13 mouse cellular contexts compared by ENCODE assay signal in genomic region chr8:128417956-128418796, GRCm38 (mm10). TPM values are rescaled to one million over a fixed set of nuclear protein-coding genes. Genes with fewer than 3 reads are reported as not detected.
DNase-seq lines count a peak whose midpoint lies in the region; ATAC-seq lines count a peak whose summit lies in the region.
"Had no signal": no experiment of that assay in that cellular context is flagged by ENCODE, and none has a peak within 500 bp of the region (broad histone marks: within the 10 kb centered on the region; RNA-seq: fewer than 3 reads in every experiment).

No protein-coding gene starts in this region.

- H3K36me3 ChIP-seq in forebrain, embryonic 12.5 days (replicated peaks), result no peaks in the 10 kb centered on the region
- no peaks in the 10 kb centered on the region for H3K36me3 ChIP-seq in forebrain, embryonic 10.5 days (replicated peaks)
- H3K36me3 ChIP-seq in neural tube, embryonic 13.5 days, result 0 out of 2 replicates have a peak, but pooled peaks cover 13% of the 10 kb centered on the region
- H3K36me3 ChIP-seq in neural tube, embryonic 15.5 days, result peaks cover 8% of the 10 kb centered on the region
- peaks cover 5% of the 10 kb centered on the region; the same call in 1 of the 2 replicates for H3K36me3 ChIP-seq in hindbrain, embryonic 13.5 days
- H3K36me3 ChIP-seq in liver, embryonic 11.5 days (ENCODE audit: control insufficient read depth, insufficient read depth, low read length), result no peaks in the 10 kb centered on the region
- H3K36me3 ChIP-seq: liver, embryonic 12.5 days had no signal

- no peaks in the 10 kb centered on the region for H3K27me3 ChIP-seq in forebrain, embryonic 12.5 days
- no peaks in the 10 kb centered on the region; the same call in 1 of the 2 replicates for H3K27me3 ChIP-seq in forebrain, embryonic 10.5 days (ENCODE audit: poor library complexity, severe bottlenecking)
- H3K27me3 ChIP-seq in neural tube, embryonic 13.5 days, result no peaks in the 10 kb centered on the region
- H3K27me3 ChIP-seq in neural tube, embryonic 15.5 days (replicated peaks), result no peaks in the 10 kb centered on the region
- no peaks in the 10 kb centered on the region for H3K27me3 ChIP-seq in hindbrain, embryonic 13.5 days
- H3K27me3 ChIP-seq in liver, embryonic 11.5 days (replicated peaks; ENCODE audit: control insufficient read depth, insufficient read depth, low read length), result no peaks in the 10 kb centered on the region
- H3K27me3 ChIP-seq: liver, embryonic 12.5 days had no signal

- DNase-seq in forebrain, embryonic 10.5 days (ENCODE audit: extremely low spot score, low spot score), result no peak
- peak; percentile 39 for DNase-seq in retina, embryonic 14.5 days (ENCODE audit: low spot score)
- no peak for DNase-seq in liver, embryonic 11.5 days (ENCODE audit: low spot score)
- no peak for DNase-seq in lung, postnatal 36 days
- DNase-seq: cerebellum, adult 9-11 months; kidney, adult 8-10 months; lung, postnatal 10 days; spleen, adult 18-20 months had no signal

- WGBS in forebrain, embryonic 12.5 days, result 39% methylated on average over 10 of the region's 10 CpGs
- WGBS in forebrain, embryonic 10.5 days, result 75% methylated on average over 10 of the region's 10 CpGs
- WGBS in neural tube, embryonic 13.5 days, result 43% methylated on average over 10 of the region's 10 CpGs
- WGBS in neural tube, embryonic 15.5 days, result 45% methylated on average over 10 of the region's 10 CpGs
- 42% methylated on average over 10 of the region's 10 CpGs for WGBS in hindbrain, embryonic 13.5 days
- 83% methylated on average over 10 of the region's 10 CpGs for WGBS in liver, embryonic 11.5 days

- peak; percentile 61 for ATAC-seq in forebrain, embryonic 12.5 days (ENCODE audit: low FRiP score)
- no peak for ATAC-seq in neural tube, embryonic 13.5 days (ENCODE audit: low read depth)
- no peak for ATAC-seq in neural tube, embryonic 15.5 days (ENCODE audit: low FRiP score)
- no peak for ATAC-seq in hindbrain, embryonic 13.5 days (ENCODE audit: low FRiP score)
- ATAC-seq in liver, embryonic 11.5 days (replicated peaks; ENCODE audit: low FRiP score), result no peak
- ATAC-seq: liver, embryonic 12.5 days had no signal

- H3K4me2 ChIP-seq in forebrain, embryonic 12.5 days, result no peak overlapping the region
- no peak overlapping the region for H3K4me2 ChIP-seq in neural tube, embryonic 13.5 days
- no peak overlapping the region for H3K4me2 ChIP-seq in neural tube, embryonic 15.5 days
- H3K4me2 ChIP-seq in hindbrain, embryonic 13.5 days, result no peak overlapping the region
- H3K4me2 ChIP-seq in liver, embryonic 11.5 days, result no peak overlapping the region
- H3K4me2 ChIP-seq: liver, embryonic 12.5 days had no signal

- H3K27ac ChIP-seq in forebrain, embryonic 12.5 days, result 0 out of 2 replicates have a peak overlapping the region, but pooled peaks have one; percentile 5
- H3K27ac ChIP-seq in forebrain, embryonic 10.5 days, result no peak overlapping the region
- H3K27ac ChIP-seq in neural tube, embryonic 13.5 days (replicated peaks), result peak overlapping the region; percentile 47
- no peak overlapping the region; the same call in 1 of the 2 replicates for H3K27ac ChIP-seq in neural tube, embryonic 15.5 days (replicated peaks)
- peak overlapping the region; percentile 36; the same call in 1 of the 2 replicates for H3K27ac ChIP-seq in hindbrain, embryonic 13.5 days
- H3K27ac ChIP-seq in liver, embryonic 11.5 days (ENCODE audit: low read depth, low read length), result no peak overlapping the region
- H3K27ac ChIP-seq: liver, embryonic 12.5 days had no signal

- H3K4me1 ChIP-seq in forebrain, embryonic 12.5 days, result peaks cover 35% of the 10 kb centered on the region
- H3K4me1 ChIP-seq in forebrain, embryonic 10.5 days, result peaks cover 33% of the 10 kb centered on the region
- peaks cover 42% of the 10 kb centered on the region for H3K4me1 ChIP-seq in neural tube, embryonic 13.5 days (replicated peaks)
- H3K4me1 ChIP-seq in neural tube, embryonic 15.5 days, result peaks cover 40% of the 10 kb centered on the region
- H3K4me1 ChIP-seq in hindbrain, embryonic 13.5 days (replicated peaks), result peaks cover 34% of the 10 kb centered on the region
- H3K4me1 ChIP-seq in liver, embryonic 11.5 days (replicated peaks; ENCODE audit: control insufficient read depth, insufficient read depth, low read length), result peaks cover 3% of the 10 kb centered on the region; the same call in 1 of the 2 replicates

- no peaks in the 10 kb centered on the region for H3K9me3 ChIP-seq in forebrain, embryonic 12.5 days
- no peaks in the 10 kb centered on the region for H3K9me3 ChIP-seq in forebrain, embryonic 10.5 days
- H3K9me3 ChIP-seq in neural tube, embryonic 13.5 days, result no peaks in the 10 kb centered on the region
- H3K9me3 ChIP-seq in neural tube, embryonic 15.5 days (replicated peaks), result no peaks in the 10 kb centered on the region
- no peaks in the 10 kb centered on the region for H3K9me3 ChIP-seq in hindbrain, embryonic 13.5 days
- H3K9me3 ChIP-seq in liver, embryonic 11.5 days (ENCODE audit: control insufficient read depth, low read length), result no peaks in the 10 kb centered on the region
- H3K9me3 ChIP-seq: liver, embryonic 12.5 days had no signal

- H3K9ac ChIP-seq in forebrain, embryonic 12.5 days, result no peak overlapping the region
- no peak overlapping the region for H3K9ac ChIP-seq in neural tube, embryonic 13.5 days
- H3K9ac ChIP-seq in neural tube, embryonic 15.5 days (replicated peaks), result no peak overlapping the region
- no peak overlapping the region for H3K9ac ChIP-seq in hindbrain, embryonic 13.5 days
- H3K9ac ChIP-seq in liver, embryonic 11.5 days (ENCODE audit: low read depth, low read length), result no peak overlapping the region
- H3K9ac ChIP-seq: liver, embryonic 12.5 days had no signal

- no peak overlapping the region for H3K4me3 ChIP-seq in forebrain, embryonic 12.5 days (replicated peaks)
- H3K4me3 ChIP-seq in forebrain, embryonic 10.5 days, result no peak overlapping the region
- no peak overlapping the region for H3K4me3 ChIP-seq in neural tube, embryonic 13.5 days
- no peak overlapping the region for H3K4me3 ChIP-seq in neural tube, embryonic 15.5 days (replicated peaks)
- H3K4me3 ChIP-seq in hindbrain, embryonic 13.5 days, result no peak overlapping the region
- no peak overlapping the region for H3K4me3 ChIP-seq in liver, embryonic 11.5 days (ENCODE audit: low read depth, low read length)
- H3K4me3 ChIP-seq: liver, embryonic 12.5 days had no signal

RNA-seq across cellular contexts. Expression of gene Nrp1, which starts 59.8 kb away (rescaled TPM):
- 39.7 and 40.8 TPM in 2 replicates for polyA plus RNA-seq in forebrain, embryonic 12.5 days (2016; fragmentation: Nextera tagmentation; extraction: Ambion mirVana)
- polyA plus RNA-seq in forebrain, embryonic 10.5 days (2016; fragmentation: Nextera tagmentation; extraction: Ambion mirVana), result 15.8 and 17.7 TPM in 2 replicates
- 149 and 151 TPM in 2 replicates for polyA plus RNA-seq in neural tube, embryonic 13.5 days (2015; fragmentation: Nextera tagmentation; extraction: Ambion mirVana)
- polyA plus RNA-seq in neural tube, embryonic 15.5 days (2015; fragmentation: Nextera tagmentation; extraction: Ambion mirVana), result 107 and 117 TPM in 2 replicates
- 82.5 and 90.4 TPM in 2 replicates for polyA plus RNA-seq in hindbrain, embryonic 13.5 days (2015; fragmentation: Nextera tagmentation; extraction: Ambion mirVana)
- 48.5 and 55.3 TPM in 2 replicates for polyA plus RNA-seq in liver, embryonic 11.5 days (2014; fragmentation: Nextera tagmentation; extraction: Ambion mirVana)

Comparison
In these comparisons a context has a peak if more than half of its experiments do, and no peak if none do; other contexts are left out.
1. H3K27ac ChIP-seq: peak in forebrain, embryonic 12.5 days (single experiment), neural tube, embryonic 13.5 days (single experiment) and hindbrain, embryonic 13.5 days (single experiment); none in forebrain, embryonic 10.5 days (single experiment), neural tube, embryonic 15.5 days (single experiment) and liver, embryonic 11.5 days (single experiment).